Mouse (Mus musculus): ENCODE measurements around the gene Hhat. TPM values are rescaled to one million over a fixed set of nuclear protein-coding genes. Genes with fewer than 3 reads are reported as not detected.

Gene Hhat
- polyA plus RNA-seq, 1 experiment from 2014 or later: 3.6 TPM

DNA sequence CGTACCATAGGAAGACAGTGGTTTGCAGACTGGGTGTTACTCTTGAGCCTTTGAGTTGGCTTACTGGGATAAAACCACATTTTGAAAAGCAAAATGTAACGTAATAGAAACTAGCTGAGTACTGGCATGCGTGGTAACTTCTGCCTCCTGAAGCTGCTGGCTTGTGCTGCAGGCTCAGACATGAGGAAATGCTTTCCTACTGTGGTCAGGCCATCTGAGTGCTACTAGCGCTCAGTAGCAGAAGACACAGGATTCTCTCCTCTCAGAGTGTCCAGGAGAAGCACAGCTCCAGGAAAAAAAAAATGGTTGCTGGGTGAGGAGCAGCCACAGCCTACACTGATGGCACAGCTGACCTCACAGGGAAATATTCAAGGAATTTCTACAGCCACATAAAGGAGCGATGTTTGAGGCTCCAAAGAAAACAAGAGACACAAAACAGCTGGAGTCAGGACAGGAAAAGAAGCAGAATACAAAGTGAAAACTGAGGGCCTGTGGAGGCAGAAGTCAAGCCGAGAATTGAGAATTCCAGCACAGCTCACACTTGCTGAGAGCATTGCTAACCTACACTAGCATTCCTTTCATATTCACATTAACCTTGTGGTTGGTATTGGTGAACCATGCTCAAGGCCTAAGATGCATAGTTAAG is 8.0 kb upstream of the Hhat start:
- Histone ChIP-seq H3K27ac (replicated peaks) (0 out of 2 replicates have a peak overlapping the region, but pooled peaks have one; percentile 2), H3K9ac (ENCODE audit: low read length) (no peak overlapping the region), H3K9me3 (ENCODE audit: control insufficient read depth, low read length) (no peaks in the 10 kb centered on the region), H3K4me1 (replicated peaks; ENCODE audit: control insufficient read depth, insufficient read depth) (no peaks in the 10 kb centered on the region), H3K36me3 (ENCODE audit: control insufficient read depth, insufficient read depth, low read length) (no peaks in the 10 kb centered on the region), H3K4me3 (ENCODE audit: low read depth, low read length) (no peak overlapping the region), H3K27me3 (ENCODE audit: control insufficient read depth, insufficient read depth, low read length) (no peaks in the 10 kb centered on the region), H3K4me2 (replicated peaks; ENCODE audit: low read depth) (no peak overlapping the region)
- TF ChIP-seq EP300 (optimal IDR thresholded peaks at IDR 0.05) (no peak), CTCF (IDR thresholded peaks at IDR 0.05; ENCODE audit: low read depth) (no peak)
- ATAC-seq (ENCODE audit: low FRiP score, low TSS enrichment) (no peak), DNase-seq (ENCODE audit: low spot score) (no peak)
- WGBS: 28% methylated on average over 6 of the region's 6 CpGs

DNA sequence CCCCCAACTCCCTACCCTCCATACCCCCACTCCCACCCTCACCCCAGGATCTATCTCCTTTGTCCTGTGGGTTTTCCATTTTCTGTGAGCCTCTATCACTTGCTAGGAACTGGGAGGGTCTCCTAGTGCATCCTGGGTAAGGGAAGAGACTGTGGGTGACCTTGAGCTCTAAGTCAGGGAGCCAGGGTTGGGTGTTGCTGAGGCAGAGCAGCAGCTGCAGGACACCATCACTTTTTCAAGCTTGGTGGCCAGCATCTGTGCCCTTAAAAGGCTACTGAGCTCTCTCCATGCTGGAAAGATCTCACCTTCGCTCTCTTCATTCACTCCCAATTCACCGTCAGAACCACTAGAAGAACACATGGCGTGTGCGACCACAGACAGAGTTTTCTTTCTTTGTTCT is 7.2 kb upstream of the Hhat start:
- Histone ChIP-seq H3K9me3 (ENCODE audit: control insufficient read depth, low read length) (no peaks in the 10 kb centered on the region), H3K4me1 (replicated peaks; ENCODE audit: control insufficient read depth, insufficient read depth) (no peaks in the 10 kb centered on the region), H3K4me2 (replicated peaks; ENCODE audit: low read depth) (no peak overlapping the region), H3K27me3 (ENCODE audit: control insufficient read depth, insufficient read depth, low read length) (no peaks in the 10 kb centered on the region), H3K9ac (ENCODE audit: low read length) (no peak overlapping the region), H3K27ac (replicated peaks) (0 out of 2 replicates have a peak overlapping the region, but pooled peaks have one; percentile 2), H3K4me3 (ENCODE audit: low read depth, low read length) (no peak overlapping the region), H3K36me3 (ENCODE audit: control insufficient read depth, insufficient read depth, low read length) (no peaks in the 10 kb centered on the region)
- whole genome bisulfite sequencing: 84% methylated on average over 4 of the region's 4 CpGs
- no peak for DNase-seq (ENCODE audit: low spot score)
- TF ChIP-seq CTCF (IDR thresholded peaks at IDR 0.05; ENCODE audit: low read depth) (no peak), EP300 (optimal IDR thresholded peaks at IDR 0.05) (no peak)
- ATAC-seq (ENCODE audit: low FRiP score, low TSS enrichment): no peak

DNA sequence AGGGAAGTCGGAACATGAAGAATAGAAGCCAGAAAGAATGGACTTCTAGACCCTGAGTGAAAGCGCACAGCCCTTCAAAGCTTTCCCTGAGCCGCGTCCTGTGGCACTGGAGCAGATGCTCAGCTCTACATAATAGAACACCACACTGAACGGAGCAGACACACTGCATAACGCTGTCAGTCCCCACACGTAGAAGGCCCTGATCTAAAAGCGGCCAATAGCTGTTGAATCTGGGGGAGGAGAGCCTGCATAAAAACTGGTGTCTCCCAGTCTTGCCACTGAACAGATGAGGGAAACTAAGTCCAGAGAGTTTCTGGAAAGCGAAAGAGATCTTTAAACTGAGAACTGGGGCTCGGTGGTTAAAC is 911 bp downstream of the Hhat start:
- Histone ChIP-seq H3K36me3 (ENCODE audit: control insufficient read depth, insufficient read depth, low read length) (no peaks in the 10 kb centered on the region), H3K9ac (ENCODE audit: low read length) (peak overlapping the region; percentile 75), H3K27me3 (ENCODE audit: control insufficient read depth, insufficient read depth, low read length) (no peaks in the 10 kb centered on the region), H3K27ac (replicated peaks) (peak overlapping the region; percentile 93), H3K9me3 (ENCODE audit: control insufficient read depth, low read length) (no peaks in the 10 kb centered on the region), H3K4me3 (ENCODE audit: low read depth, low read length) (peak overlapping the region; percentile 75), H3K4me1 (replicated peaks; ENCODE audit: control insufficient read depth, insufficient read depth) (0 out of 2 replicates have a peak, but pooled peaks cover 3% of the 10 kb centered on the region), H3K4me2 (replicated peaks; ENCODE audit: low read depth) (peak overlapping the region; percentile 100)
- no peak for DNase-seq (ENCODE audit: low spot score)
- no peak for TF ChIP-seq EP300 (optimal IDR thresholded peaks at IDR 0.05)
- no peak for TF ChIP-seq CTCF (IDR thresholded peaks at IDR 0.05; ENCODE audit: low read depth)
- peak; percentile 49 for ATAC-seq (ENCODE audit: low FRiP score, low TSS enrichment)
- WGBS: 13% methylated on average over 10 of the region's 10 CpGs

DNA sequence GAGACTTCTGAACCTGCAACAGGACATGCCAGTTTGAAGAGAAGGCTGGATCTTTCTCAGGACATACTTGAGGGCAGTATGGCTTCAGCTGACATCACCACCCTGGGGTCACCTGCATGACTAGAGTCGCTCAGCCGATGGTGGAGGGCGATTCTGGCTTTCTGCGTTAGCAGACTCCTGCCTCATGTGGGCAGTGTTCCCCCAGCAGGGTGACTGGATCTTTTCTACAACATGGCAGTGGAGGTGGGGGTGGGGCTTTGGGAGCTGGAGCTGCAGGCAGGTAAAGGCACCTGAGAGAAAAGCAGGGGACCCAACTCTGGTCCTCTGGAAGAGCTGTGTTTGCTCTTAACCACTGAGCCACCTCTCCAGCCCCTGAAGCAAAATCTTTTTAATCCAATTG is 5.5 kb downstream of the Hhat start:
- Histone ChIP-seq H3K4me1 (replicated peaks; ENCODE audit: control insufficient read depth, insufficient read depth) (0 out of 2 replicates have a peak, but pooled peaks cover 3% of the 10 kb centered on the region), H3K36me3 (ENCODE audit: control insufficient read depth, insufficient read depth, low read length) (no peaks in the 10 kb centered on the region), H3K9ac (ENCODE audit: low read length) (no peak overlapping the region), H3K4me3 (ENCODE audit: low read depth, low read length) (no peak overlapping the region), H3K27ac (replicated peaks) (no peak overlapping the region), H3K9me3 (ENCODE audit: control insufficient read depth, low read length) (no peaks in the 10 kb centered on the region), H3K4me2 (replicated peaks; ENCODE audit: low read depth) (no peak overlapping the region), H3K27me3 (ENCODE audit: control insufficient read depth, insufficient read depth, low read length) (no peaks in the 10 kb centered on the region)
- ATAC-seq (ENCODE audit: low FRiP score, low TSS enrichment) (no peak), DNase-seq (ENCODE audit: low spot score) (peak; percentile 51)
- TF ChIP-seq EP300 (optimal IDR thresholded peaks at IDR 0.05) (no peak), CTCF (IDR thresholded peaks at IDR 0.05; ENCODE audit: low read depth) (peak; percentile 61)
- 46% methylated on average over 4 of the region's 4 CpGs for WGBS

DNA sequence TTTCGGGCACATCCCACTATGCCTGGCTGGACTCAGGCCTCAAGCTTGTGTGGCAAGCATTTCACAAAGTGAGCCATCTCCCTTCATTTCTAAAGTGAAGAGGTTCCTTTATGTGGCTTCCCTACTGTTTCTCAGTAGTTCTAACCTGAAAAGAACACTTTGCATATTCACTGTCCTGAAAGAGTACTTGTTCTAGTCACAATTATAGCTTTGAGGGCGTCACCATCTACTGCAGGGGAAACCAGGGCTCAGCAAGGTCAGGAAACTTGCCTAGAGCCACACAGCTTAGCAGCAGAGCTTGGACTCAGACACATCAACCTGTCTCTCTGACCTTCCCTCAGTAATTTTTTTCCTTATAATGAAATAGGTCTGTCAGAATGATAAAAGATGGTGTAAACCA is 6.5 kb downstream of the Hhat start:
- no peaks in the 10 kb centered on the region for H3K9me3 ChIP-seq (ENCODE audit: control insufficient read depth, low read length)
- no peaks in the 10 kb centered on the region for H3K27me3 ChIP-seq (ENCODE audit: control insufficient read depth, insufficient read depth, low read length)
- H3K27ac ChIP-seq (replicated peaks): no peak overlapping the region
- no peaks in the 10 kb centered on the region for H3K36me3 ChIP-seq (ENCODE audit: control insufficient read depth, insufficient read depth, low read length)
- WGBS: 61% methylated on average over 2 of the region's 2 CpGs
- no peaks in the 10 kb centered on the region for H3K4me1 ChIP-seq (replicated peaks; ENCODE audit: control insufficient read depth, insufficient read depth)
- no peak for TF ChIP-seq EP300 (optimal IDR thresholded peaks at IDR 0.05)
- no peak for TF ChIP-seq CTCF (IDR thresholded peaks at IDR 0.05; ENCODE audit: low read depth)
- ATAC-seq (ENCODE audit: low FRiP score, low TSS enrichment): no peak
- no peak overlapping the region for H3K4me3 ChIP-seq (ENCODE audit: low read depth, low read length)
- no peak overlapping the region for H3K9ac ChIP-seq (ENCODE audit: low read length)
- no peak overlapping the region for H3K4me2 ChIP-seq (replicated peaks; ENCODE audit: low read depth)
- DNase-seq (ENCODE audit: low spot score): no peak

Measured in stomach, postnatal 0 days (tissue).